Mouse (Mus musculus): ENCODE results near the gene Wnt10a. TPM values are rescaled to one million over a fixed set of nuclear protein-coding genes. Genes with fewer than 3 reads are reported as not detected.

Gene Wnt10a
- total RNA-seq, 2 experiments from 2014 or later: 8.5 to 12.7 TPM

Other genes starting within 250 kb of the Wnt10a start
- gene Plcd4, start 248.6 kb upstream of the Wnt10a start, total RNA-seq (2021): 10 to 100 TPM; 12.0 to 17.3 TPM
- gene Usp37, start 247.2 kb upstream of the Wnt10a start, total RNA-seq (2021): 10 to 100 TPM; 21.5 to 24.5 TPM
- 10 to 100 TPM; 25.2 to 35.0 TPM for gene Zfp142, start 203.3 kb upstream of the Wnt10a start, total RNA-seq (2021)
- 10 to 100 TPM; 22.5 to 24.7 TPM for gene Bcs1l, start 203.2 kb upstream of the Wnt10a start, total RNA-seq (2021)
- gene Rnf25, start 190.1 kb upstream of the Wnt10a start, total RNA-seq (2021): 10 to 100 TPM; 46.7 to 68.2 TPM
- gene Stk36, start 190.1 kb upstream of the Wnt10a start, total RNA-seq (2021): 1 to 10 TPM; 3.7 to 6.9 TPM
- 10 to 100 TPM; 15.1 to 33.5 TPM for gene Ttll4, start 129.8 kb upstream of the Wnt10a start, total RNA-seq (2021)
- 1 to 10 TPM; 2.3 to 3.3 TPM for gene Cyp27a1, start 77.9 kb upstream of the Wnt10a start, total RNA-seq (2021)
- gene Prkag3, start 42.3 kb upstream of the Wnt10a start, total RNA-seq (2021): under 1 TPM in 1 of 2 experiments, not detected in 1; 0.14 TPM
- gene Wnt6, start 19.6 kb upstream of the Wnt10a start, total RNA-seq (2021): 1 to 10 TPM; 1.4 to 4.0 TPM
- 100 to 1,000 TPM; 384 to 481 TPM for gene Cdk5r2, start 63.4 kb downstream of the Wnt10a start, total RNA-seq (2021)
- gene Fev, start 93.9 kb downstream of the Wnt10a start, total RNA-seq (2021): not detected
- 1 to 10 TPM in 1 of 2 experiments, not detected in 1; 1.2 TPM for gene Cryba2, start 101.6 kb downstream of the Wnt10a start, total RNA-seq (2021)
- gene Cfap65, start 144.1 kb downstream of the Wnt10a start, total RNA-seq (2021): 1 to 10 TPM; 1.7 to 2.6 TPM
- under 1 TPM; 0.37 to 0.48 TPM for gene Ihh, start 160.2 kb downstream of the Wnt10a start, total RNA-seq (2021)

All from left cerebral cortex, postnatal 36 days (tissue).